Mouse (Mus musculus): ENCODE data around the gene Slc45a3.

Slc45a3 gene

GRCm38 (mm10) chr1:131993169-131994040, 30.6 kb downstream of the Slc45a3 start:
- DNase-seq (ENCODE audit: low spot score in 2 of 2), result no peak

DNA sequence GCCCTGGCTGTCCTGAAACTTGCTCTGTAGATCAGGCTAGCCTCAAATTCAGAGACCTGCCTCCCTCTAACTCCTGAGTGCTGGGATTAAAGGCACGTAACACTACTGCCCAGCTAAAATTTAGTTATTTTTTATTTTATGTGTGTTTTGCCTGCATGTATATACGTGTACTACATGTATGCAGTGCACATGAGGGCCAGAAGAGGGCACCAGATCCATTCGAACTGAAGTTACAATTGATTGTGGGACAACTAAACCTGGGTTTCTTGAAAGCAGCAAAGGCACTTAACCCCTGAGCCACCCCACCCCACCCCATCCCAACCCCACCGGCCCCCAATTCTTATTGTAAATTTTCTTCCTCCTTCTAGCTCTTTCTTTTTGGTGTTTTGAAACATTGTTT, 32.3 kb downstream of the Slc45a3 start:
- peak; percentile 71 to 78 for DNase-seq (ENCODE audit: low spot score in 2 of 2)

DNA sequence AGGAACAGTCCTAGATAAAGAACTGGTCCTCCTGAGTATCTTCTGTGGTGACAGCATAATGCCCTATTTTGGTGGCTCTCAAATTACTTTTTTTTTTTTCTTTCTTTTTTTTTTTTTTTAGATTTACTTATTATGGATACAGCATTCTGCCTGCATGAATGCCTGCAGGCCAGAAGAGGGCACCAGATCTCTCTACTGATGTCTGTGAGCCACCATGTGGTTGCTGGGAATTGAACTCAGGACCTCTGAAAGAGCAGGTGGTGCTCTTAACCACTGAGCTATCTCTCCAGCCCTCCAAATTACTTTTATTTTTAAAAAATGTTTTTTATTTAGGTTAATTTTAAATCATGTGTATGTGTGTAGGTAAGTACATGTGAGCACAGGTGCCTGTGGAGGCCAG, 37.7 kb downstream of the Slc45a3 start:
- DNase-seq (ENCODE audit: low spot score in 2 of 2), result no peak

- no peak for DNase-seq (ENCODE audit: low spot score in 2 of 2)
Observed at GRCm38 (mm10) chr1:132001880-132002330, 39.1 kb downstream of the Slc45a3 start.

- DNase-seq (ENCODE audit: low spot score in 2 of 2), result no peak
Observed at GRCm38 (mm10) chr1:132003111-132003510, 40.3 kb downstream of the Slc45a3 start.

GRCm38 (mm10) chr1:132003817-132004216, 41.0 kb downstream of the Slc45a3 start:
- no peak for DNase-seq (ENCODE audit: low spot score in 2 of 2)

GRCm38 (mm10) chr1:132004574-132005180, 41.9 kb downstream of the Slc45a3 start:
- no peak for DNase-seq (ENCODE audit: low spot score in 2 of 2)

DNA sequence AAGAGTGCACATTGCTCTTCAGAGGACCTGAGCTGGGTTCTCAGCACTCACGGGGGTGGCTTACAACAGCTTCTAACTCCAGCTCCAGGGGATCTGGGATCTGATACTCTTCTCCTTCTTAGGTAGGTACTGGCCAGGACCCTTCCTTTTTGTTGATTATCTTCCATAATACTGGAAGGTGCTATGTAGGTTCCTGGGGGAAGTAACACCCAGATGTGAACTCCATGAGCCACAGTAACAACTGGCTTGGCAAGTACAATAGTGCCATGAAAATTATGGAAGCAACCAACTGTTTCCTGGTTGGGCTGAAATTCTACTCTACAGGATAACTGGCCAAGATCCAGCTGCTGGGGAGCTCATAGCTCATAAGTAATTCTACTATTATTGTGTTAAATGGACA, 42.7 kb downstream of the Slc45a3 start:
- no peak for DNase-seq (ENCODE audit: low spot score in 2 of 2)

DNA sequence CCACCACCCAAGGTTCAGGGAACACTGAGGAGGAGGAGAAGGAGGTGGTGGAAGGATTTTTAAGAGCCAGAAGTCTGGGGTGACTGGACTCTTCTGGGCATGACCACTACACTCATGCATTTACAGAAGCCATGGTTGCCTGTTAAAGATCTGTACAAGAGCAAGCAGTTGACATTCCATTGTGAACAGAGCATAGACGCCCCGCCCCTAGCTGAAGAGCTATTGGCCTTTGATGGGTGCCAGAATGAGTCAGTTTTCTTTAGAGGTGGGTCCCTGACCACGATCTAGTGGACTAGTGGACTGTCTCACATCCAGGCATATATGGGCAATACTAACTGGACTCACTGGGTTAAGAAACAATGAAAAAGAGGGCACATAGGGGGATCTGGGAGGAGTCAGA, 43.3 kb downstream of the Slc45a3 start:
- no peak for DNase-seq (ENCODE audit: low spot score in 2 of 2)

- no peak for DNase-seq (ENCODE audit: low spot score in 2 of 2)
Observed at GRCm38 (mm10) chr1:132006721-132007120, 44.0 kb downstream of the Slc45a3 start.

- peak; percentile 90 to 91 for DNase-seq (ENCODE audit: low spot score in 2 of 2)
Observed at GRCm38 (mm10) chr1:132007282-132007815, 44.6 kb downstream of the Slc45a3 start, which contains the start of gene Elk4. Gene Elk4 (plus strand): TSS chr1:132007607.

- peak; percentile 88 to 89 for DNase-seq (ENCODE audit: low spot score in 2 of 2)
Observed at GRCm38 (mm10) chr1:132007828-132008827, 45.4 kb downstream of the Slc45a3 start.

DNA sequence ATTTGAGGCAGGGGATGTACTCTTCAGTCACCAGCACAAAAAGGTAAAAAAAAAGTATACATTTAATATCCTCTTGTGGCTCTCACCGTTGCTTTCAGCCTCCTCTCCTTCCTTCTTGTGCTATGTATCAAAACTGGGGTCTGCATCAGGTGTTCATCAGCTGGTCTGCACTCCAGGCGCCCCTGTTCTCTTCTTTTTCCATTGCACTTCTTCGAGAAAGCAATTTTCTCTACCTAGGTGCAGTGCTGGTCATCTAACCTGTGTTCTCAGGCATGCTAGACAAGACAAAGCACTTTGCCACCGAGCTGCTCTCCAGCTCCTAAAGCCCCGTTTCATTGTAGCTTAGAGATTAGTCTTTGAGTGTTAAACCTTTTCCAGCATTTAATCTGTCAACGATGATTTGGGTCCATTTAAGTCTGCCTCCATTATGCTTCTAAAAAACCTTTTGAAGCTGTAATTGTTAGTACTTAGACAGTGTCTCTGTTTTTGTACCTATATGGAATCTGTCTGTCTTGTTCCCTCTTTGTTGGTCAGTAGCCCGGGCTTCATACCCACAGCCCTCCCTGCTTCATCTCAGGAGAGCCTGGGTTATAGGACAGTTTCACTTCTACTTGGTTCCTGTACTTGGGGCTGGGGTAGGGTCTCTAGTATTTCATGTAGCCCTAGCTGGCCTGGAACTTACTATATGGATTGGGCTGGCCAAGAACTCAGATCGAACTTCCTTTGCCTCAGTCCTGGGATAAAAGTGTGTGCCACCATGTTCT, 46.3 kb downstream of the Slc45a3 start:
- no peak for DNase-seq (ENCODE audit: low spot score in 2 of 2)

GRCm38 (mm10) chr1:132010632-132011501, 48.1 kb downstream of the Slc45a3 start:
- no peak for DNase-seq (ENCODE audit: low spot score in 2 of 2)

- no peak for DNase-seq (ENCODE audit: low spot score in 2 of 2)
Observed at GRCm38 (mm10) chr1:132011785-132012184, 49.0 kb downstream of the Slc45a3 start.

- DNase-seq (ENCODE audit: low spot score in 2 of 2), result no peak
Observed at GRCm38 (mm10) chr1:132012861-132013260, 50.1 kb downstream of the Slc45a3 start.

DNA sequence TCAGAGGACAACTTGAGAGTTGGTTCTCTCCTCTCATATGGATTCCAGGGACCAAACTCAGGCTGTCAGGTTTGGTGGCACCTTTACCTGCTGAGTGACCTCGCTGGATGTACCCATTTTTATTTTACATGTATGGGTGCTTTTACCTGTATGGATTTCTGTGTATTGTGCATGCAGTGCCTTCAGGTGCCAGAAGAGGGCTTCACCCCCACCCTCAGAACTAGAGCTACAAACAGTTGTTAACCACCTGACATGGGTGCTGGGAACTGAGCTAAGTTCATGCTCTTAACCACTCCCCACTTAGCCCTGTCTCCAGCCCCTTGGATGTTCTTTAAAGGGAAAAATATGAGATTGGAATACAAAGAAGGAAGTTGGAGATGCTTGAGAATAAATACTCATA, 52.0 kb downstream of the Slc45a3 start:
- no peak for DNase-seq (ENCODE audit: low spot score in 2 of 2)

- no peak for DNase-seq (ENCODE audit: low spot score in 2 of 2)
Observed at GRCm38 (mm10) chr1:132016691-132017090, 53.9 kb downstream of the Slc45a3 start.

GRCm38 (mm10) chr1:132019876-132020275, 57.1 kb downstream of the Slc45a3 start:
- DNase-seq (ENCODE audit: low spot score in 2 of 2), result no peak

- DNase-seq (ENCODE audit: low spot score in 2 of 2), result no peak
Observed at GRCm38 (mm10) chr1:132022107-132022506, 59.3 kb downstream of the Slc45a3 start.

Data from right cerebral cortex, postnatal 10 days (tissue).